Mouse (Mus musculus) heart, adult 8-10 months (tissue): ENCODE measurements around the gene Mink1. TPM values are rescaled to one million over a fixed set of nuclear protein-coding genes. Genes with fewer than 3 reads are reported as not detected.

Experiments used
- DNase-seq: peaks from one replicate; pipeline ENCODE4 v3.0.0; 2022; ENCODE audit warnings: low spot score
- total RNA-seq, 4 experiments: library from RNA; stranded (reverse); gene quantifications; 2 replicates each; pipeline ENCODE4 v1.2.4; 2022

Gene Mink1
- total RNA-seq, 4 experiments from 2014 or later = 47.8 to 52.8 (median 49.4) TPM

DNA sequence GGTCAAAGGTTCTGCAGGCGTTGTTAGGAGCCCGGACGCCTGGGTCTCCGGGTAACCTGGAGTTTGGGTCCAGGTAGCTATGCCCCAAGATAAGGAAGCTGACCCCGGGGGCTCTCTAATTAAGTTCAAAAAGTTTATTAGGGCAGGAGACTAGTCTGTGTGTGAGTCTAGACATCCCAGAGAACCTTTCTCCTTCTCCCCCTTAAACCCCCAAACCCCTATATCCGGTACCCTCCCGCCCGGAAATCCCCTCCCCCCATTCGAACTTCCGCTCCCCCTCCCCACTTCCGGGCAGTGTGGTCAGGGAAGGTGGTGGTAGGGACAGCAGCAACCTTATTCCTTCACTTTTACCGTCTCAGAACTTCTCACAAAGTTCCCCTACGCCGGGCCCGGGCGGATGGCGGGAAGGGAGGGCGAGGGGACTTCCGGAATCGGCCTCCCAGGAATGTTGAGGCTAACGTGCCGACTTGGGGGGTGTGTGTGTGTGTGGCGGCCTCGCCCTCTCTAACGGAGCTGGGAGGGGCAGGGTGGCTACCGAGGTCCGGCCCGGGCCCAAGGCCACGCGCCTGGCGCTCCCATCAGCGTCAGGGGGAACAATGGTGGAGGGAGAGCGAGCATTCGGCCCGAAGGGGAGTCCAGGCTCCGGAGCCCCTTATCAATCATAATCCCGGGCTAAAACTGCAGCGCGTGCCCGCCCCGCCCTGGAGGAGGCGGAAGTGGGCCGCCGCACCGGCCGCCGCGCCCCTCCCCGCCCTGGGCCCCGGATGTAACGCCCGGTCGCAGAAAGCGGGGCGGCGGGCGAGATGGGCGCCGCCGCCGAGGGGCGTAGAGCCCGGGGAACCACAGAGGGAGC, 90.9 kb downstream of the Mink1 start:
- peak; percentile 46 for DNase-seq

DNA sequence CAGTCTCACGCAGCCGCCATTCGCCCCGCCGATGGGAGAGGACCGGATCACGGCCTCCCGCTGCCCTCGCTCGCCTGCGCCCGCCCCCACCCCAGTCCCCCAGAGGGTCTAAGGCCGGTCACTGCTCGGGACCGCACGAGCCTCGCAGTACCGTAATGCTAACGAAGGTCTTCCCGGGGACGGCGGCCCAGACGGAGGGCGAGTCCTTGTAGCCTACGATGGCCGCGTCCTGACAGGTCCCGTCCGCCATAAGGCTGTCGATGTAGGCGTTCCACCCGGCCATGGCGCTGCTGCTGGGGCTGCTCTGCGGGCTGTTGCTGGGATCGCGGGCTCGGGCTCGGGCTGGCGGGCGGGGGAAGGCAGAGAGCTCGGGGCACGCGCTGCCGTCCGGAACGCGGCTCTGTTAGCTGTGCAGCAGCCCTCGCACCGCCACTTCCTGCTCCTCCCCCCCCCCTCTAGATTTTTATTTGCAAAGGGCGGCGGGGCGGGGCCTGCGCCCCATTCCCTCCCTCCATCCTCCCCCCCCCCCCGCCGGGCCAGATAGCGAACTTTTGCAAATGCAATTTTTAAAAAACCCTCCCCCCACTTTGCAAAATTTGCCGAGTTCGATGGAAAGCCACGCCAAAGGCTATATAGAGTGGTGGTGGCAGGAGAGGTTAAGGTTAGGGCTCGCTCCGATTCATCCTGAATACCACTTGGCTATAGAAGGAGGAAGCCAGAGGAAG, 91.7 kb downstream of the Mink1 start, which contains the start of gene Pfn1:
Gene Pfn1, minus strand, starts transcription at position 447 of the 725 bp plus-strand sequence.
- DNase-seq = peak; percentile 65

DNA sequence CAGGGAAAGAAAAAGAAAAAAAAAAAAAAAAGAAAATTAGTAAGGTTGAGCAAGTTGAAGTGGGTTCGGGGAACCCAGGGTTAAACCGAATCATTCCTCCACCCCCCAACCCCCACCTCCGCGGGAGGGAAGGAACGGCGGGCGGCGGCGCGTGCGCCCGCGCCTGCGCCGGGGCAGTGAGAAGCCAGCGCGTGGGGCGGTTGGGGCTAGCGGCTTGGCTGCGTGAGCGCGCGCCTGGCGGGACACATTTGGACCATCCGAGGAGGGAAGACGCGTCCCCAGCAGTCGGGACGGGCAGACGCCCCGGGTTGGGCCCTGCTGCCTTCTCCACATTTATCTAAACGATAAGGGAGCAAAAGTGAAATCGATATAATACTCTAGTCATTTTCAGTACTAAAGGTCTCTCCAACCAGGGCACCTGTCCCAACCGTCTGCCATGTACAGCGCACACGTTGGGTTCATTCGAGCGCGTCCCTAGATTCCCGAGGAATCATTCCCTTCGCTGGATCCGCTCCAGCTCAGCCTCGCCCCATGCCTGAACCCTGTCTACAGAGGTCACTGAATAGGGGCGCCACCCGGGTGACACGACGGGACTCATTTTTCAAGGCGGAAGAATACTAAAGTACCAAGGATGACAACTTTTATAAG, 92.4 kb downstream of the Mink1 start:
- peak; percentile 80 for DNase-seq

DNA sequence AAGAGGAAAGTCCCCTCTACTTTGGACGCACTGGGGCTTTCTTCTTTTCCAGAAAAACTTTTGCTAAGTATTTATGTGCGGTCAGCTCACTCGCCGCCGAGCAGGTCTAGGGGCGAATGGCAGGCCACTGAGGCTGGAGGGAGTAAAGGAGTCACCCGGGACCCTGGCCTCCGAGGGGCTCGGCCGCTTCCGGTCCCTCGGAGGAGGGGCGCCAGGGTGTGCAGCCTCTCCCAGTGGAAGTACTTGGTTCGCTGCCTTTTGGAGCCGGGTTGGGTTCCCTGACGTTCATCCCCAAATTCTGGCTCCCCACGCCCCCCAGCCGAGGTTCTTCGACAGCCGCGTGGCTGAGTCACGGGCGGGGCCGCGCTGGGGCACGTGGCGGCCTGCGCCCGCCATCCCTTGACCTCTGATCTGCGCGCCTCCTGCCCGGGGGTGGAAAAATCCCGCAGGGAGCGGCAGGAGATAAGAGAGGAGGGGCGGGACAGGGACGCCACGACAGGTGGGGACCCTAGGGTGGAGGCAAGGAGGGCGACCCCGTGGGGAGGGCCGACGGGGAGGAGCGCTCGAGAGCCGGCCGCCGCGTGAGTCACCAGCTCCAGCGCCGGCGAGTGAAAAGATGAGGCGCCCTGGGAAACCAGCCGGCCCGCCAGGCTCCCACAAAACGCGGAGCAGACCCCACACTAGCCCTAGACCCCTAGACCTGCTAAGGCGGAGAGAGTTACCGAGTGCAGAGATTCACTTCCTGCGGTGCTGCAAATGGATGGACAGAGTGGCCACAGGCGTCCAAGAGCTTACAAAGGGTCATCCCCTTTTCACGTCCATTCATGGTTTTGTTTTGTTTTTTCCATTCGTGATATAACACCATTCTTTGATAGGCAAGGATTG, 93.1 kb downstream of the Mink1 start:
- DNase-seq = peak; percentile 65

DNA sequence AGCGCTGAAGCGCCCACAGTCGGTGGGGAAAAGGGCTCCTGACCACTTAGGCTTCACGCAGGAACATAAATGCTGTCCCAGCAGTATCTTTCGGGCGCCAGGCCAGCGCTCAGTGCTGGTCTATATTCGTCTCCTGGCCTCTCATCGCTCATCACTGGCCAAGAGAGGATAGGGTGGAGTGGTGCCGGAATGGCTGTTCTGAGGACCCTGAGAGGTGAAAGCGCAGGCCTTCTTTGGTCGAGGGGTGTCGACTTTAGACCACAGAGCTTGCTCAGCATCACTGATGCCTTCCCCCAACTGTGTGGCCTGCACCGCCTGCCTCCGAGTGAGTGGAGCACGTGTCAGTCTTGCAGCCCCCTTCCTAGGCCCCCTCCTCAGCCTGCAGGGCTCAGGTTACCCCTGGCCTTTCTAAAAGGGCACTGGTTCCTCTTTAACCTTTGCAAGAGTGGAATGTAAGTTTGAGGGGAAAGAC, 93.8 kb downstream of the Mink1 start:
- DNase-seq = peak; percentile 81

DNA sequence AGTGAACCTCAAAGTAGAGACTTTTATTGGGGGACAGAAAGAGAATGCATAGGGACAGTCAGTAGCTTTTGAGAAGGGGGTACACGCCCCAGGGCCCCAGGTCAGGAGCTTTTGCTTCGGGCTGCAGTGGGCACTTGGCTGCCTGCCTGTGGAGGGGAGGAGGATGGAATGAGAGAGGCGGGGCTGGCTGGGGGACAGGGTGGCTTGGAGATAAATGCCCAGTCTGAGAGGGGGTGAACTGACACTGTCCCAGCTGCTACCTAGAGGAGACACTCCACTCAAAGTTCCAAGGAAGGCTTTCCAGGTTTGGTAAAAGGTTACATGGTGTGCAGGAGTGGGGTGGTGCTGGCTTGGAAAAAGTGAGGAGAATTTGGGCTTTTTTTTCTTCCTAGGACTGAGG, 94.3 kb downstream of the Mink1 start, which contains the start of gene Eno3:
Gene Eno3, plus strand, starts transcription at position 239 of the 400 bp plus-strand sequence.
- DNase-seq = no peak

DNA sequence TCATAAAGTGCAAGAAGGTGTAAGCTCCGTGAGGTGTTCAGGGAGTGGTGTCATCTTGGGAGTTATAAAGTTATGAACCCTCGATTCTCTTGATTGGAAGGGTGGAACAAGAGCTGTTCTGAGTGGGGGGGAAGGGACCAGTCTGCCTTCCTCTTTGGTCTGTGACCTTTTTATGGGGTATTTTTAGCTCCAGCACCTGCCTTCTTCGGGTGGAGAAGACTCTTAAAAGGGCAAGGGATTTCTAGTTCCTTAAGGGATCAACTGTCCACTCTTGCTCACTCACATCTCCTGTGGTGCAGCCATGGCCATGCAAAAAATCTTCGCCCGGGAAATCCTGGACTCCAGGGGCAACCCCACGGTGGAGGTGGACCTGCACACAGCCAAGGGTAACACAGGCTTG, 94.9 kb downstream of the Mink1 start:
- no peak for DNase-seq

DNA sequence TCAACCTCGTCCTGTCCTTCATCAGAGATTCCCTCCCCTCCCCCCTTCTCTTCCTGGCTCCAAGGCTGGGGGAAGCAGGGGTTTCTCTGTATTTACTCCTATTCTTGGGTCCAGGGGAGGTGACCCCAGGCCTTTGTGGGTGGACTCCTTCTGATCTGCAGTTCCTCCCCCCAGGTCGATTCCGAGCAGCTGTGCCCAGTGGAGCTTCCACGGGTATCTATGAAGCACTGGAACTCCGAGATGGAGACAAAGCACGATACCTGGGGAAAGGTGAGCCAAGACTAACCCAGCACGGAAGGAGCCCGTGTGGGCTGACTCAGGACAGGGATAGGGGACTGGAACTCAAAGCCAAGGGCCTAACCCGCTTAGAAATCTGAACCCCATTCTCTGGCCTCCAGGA, 95.3 kb downstream of the Mink1 start:
- DNase-seq = no peak

DNA sequence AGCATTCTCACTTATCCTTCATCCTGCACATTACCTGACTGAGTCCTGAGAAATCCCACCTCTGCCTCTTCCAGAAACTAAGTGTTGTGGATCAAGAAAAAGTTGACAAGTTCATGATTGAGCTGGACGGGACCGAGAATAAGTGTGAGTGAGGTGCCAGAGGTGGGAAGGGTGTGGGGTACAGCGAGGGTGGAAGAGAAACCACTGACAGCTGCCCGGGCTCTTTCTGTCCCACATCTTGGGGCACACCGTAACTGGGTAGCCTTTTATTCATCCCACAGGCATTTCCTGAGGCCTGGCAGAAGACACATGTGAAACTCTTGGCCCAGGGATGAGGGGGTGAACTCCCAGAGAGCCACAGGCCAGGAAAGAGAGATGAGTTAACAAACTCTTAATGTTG, 95.8 kb downstream of the Mink1 start:
- no peak for DNase-seq

DNA sequence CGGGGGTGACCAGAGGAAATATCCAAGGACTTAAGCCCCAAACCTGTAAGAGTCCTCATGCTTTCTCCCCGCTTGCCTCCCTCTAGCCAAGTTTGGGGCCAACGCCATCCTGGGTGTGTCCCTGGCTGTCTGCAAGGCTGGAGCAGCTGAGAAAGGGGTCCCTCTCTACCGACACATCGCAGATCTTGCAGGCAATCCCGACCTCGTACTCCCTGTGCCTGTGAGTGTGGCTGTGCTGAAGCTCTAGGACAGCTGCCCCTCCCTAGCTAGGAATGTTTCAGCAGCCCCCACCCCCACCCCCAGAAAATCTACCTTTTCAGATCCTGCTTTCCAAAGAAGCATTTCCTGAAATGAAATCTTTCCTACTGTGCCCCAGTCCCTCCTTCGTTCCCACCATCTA, 96.3 kb downstream of the Mink1 start:
- DNase-seq = no peak

DNA sequence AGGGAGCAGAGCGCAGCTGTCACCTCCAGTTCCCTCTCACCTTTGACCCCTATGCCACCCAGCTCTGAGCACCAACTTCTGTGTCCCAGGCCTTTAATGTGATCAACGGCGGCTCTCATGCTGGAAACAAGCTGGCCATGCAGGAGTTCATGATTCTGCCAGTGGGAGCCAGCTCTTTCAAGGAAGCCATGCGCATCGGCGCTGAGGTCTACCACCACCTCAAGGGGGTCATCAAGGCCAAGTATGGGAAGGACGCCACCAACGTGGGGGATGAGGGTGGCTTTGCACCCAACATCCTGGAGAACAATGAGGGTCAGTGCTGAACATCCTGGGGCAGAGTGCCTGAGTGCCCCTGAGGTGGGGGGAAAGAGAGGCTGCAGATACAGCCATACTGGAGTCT, 97.9 kb downstream of the Mink1 start:
- no peak for DNase-seq

DNA sequence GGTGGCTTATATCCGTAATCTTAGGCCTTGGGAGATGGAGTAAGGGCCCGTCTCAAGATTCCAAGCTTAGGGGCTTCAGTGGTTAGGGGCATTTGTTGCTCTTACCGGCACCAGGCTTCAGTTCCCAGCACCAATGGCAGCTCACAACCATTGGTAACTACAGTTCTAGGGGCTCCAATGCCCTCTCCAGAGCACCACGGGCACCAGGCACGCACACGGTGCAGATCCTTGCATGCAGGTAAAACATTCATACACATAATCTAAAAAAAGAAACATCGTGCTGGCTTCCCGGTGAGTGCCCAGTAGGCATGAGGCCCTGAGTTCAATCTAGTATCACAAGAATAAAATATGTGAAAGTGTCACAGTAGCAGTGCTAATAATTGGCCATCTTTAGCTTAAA, 100.4 kb downstream of the Mink1 start:
- no peak for DNase-seq

DNA sequence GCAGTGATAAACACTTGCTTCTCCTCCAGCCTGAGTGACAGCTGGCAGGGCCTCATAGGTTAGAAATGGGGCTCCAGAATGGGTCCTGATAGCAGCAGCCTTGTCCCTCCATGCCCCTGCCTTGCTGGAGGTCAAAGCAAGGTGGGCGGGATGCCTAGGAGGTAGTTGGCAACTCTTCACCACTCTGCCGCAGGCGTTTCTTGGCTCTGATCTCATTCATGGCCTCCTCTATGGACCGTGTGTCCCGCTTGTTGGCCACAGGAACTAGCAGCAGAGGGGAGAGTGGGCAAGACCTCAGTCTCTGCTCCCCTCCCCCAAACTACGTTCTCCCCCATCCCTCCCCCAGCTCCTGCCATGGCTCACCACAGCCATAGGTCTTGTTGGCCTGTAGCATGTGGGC, 101.3 kb downstream of the Mink1 start:
- no peak for DNase-seq

Other genes starting within 250 kb of the Mink1 start
- gene Alox12e, start 240.3 kb upstream of the Mink1 start, total RNA-seq = not detected
- 10 to 100 TPM in 1 of 4 experiments, 1 to 10 TPM in 1, under 1 TPM in 2; 0.25 to 79.7 (median 1.2) TPM for gene Alox15, start 210.8 kb upstream of the Mink1 start, total RNA-seq
- gene Pelp1, start 152.8 kb upstream of the Mink1 start, total RNA-seq = 10 to 100 TPM; 19.1 to 23.0 (median 20.6) TPM
- 10 to 100 TPM in 2 of 4 experiments, 1 to 10 TPM in 2; 9.0 to 10.9 (median 9.9) TPM for gene Arrb2, start 130.2 kb upstream of the Mink1 start, total RNA-seq
- 10 to 100 TPM in 1 of 4 experiments, 1 to 10 TPM in 3; 5.9 to 10.6 (median 6.9) TPM for gene Med11, start 111.0 kb upstream of the Mink1 start, total RNA-seq
- 1 to 10 TPM; 1.1 to 2.7 (median 1.9) TPM for gene Zmynd15, start 103.4 kb upstream of the Mink1 start, total RNA-seq
- 10 to 100 TPM in 1 of 4 experiments, 1 to 10 TPM in 3; 8.4 to 10.3 (median 9.6) TPM for gene Cxcl16, start 102.9 kb upstream of the Mink1 start, total RNA-seq
- 1 to 10 TPM in 3 of 4 experiments, under 1 TPM in 1; 0.49 to 2.2 (median 1.5) TPM for gene Tm4sf5, start 57.6 kb upstream of the Mink1 start, total RNA-seq
- not detected for gene Vmo1, start 48.3 kb upstream of the Mink1 start, total RNA-seq
- not detected for gene Gltpd2, start 43.7 kb upstream of the Mink1 start, total RNA-seq
- gene Psmb6, start 37.5 kb upstream of the Mink1 start, total RNA-seq = 100 to 1,000 TPM; 218 to 249 (median 234) TPM
- gene Gm40193, start 29.9 kb upstream of the Mink1 start, total RNA-seq = not detected
- 1 to 10 TPM; 6.2 to 8.6 (median 8.2) TPM for gene Pld2, start 22.8 kb upstream of the Mink1 start, total RNA-seq
- gene 4930544D05Rik, start 53.0 kb downstream of the Mink1 start, total RNA-seq = not detected
- gene Chrne, start 56.3 kb downstream of the Mink1 start, total RNA-seq = not detected
- gene Gp1ba, start 76.2 kb downstream of the Mink1 start, total RNA-seq = under 1 TPM; 0.31 to 0.55 (median 0.54) TPM
- gene Rnf167, start 84.4 kb downstream of the Mink1 start, total RNA-seq = 10 to 100 TPM; 53.0 to 67.3 (median 58.7) TPM
- gene Slc25a11, start 84.6 kb downstream of the Mink1 start, total RNA-seq = 100 to 1,000 TPM; 640 to 724 (median 656) TPM
- 100 to 1,000 TPM; 243 to 295 (median 274) TPM for gene Pfn1, start 91.8 kb downstream of the Mink1 start, total RNA-seq
- 1,000 to 10,000 TPM; 1,693 to 1,917 (median 1,770) TPM for gene Eno3, start 94.3 kb downstream of the Mink1 start, total RNA-seq
- gene Spag7, start 106.5 kb downstream of the Mink1 start, total RNA-seq = 100 to 1,000 TPM in 1 of 4 experiments, 10 to 100 TPM in 3; 89.6 to 119 (median 95.7) TPM
- gene Camta2, start 125.2 kb downstream of the Mink1 start, total RNA-seq = 10 to 100 TPM; 32.4 to 41.1 (median 34.2) TPM
- 1 to 10 TPM; 5.1 to 6.7 (median 5.6) TPM for gene Inca1, start 137.3 kb downstream of the Mink1 start, total RNA-seq
- gene Kif1c, start 137.7 kb downstream of the Mink1 start, total RNA-seq = 100 to 1,000 TPM; 456 to 555 (median 507) TPM
- gene Zfp3, start 201.3 kb downstream of the Mink1 start, total RNA-seq = 1 to 10 TPM; 6.1 to 8.6 (median 7.5) TPM
- gene Scimp, start 249.7 kb downstream of the Mink1 start, total RNA-seq = under 1 TPM; 0.25 to 0.97 (median 0.53) TPM